Mouse (Mus musculus): ENCODE results near the gene Zfr. TPM values are rescaled to one million over a fixed set of nuclear protein-coding genes. Genes with fewer than 3 reads are reported as not detected.
"Not testable (repeated sequence)": the region's sequence is repeated elsewhere in the genome, so short reads cannot be mapped to it uniquely, and the experiment has no call there.

Gene Zfr
- total RNA-seq, 2 experiments from 2014 or later, result 52.6 to 76.0 TPM

DNA sequence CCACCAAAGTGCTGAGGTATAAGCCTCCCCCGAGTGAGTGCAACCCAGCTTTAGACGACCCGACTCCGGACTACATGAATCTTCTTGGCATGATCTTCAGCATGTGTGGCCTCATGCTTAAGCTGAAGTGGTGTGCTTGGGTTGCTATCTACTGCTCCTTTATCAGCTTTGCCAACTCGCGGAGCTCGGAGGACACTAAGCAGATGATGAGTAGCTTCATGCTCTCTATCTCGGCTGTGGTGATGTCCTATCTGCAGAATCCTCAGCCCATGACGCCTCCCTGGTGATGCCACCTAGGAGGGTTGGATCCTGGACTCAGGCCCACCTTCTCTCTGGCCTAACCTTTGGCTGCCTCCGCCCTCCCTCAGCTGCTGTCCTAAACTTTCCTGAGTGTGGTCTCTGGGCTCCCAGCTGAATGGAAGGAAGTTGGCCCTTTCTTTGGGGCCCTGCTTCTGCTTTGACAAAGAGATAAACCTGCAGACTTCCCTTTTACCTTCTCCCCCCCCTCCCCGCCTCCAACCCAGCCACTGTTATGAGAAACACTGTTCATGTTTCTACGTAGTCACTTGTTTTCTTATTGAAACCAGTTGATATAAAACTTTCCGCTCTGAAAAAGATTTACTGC, 63.7 kb downstream of the Zfr start:
- peak; percentile 88 for ATAC-seq (replicated peaks; ENCODE audit: poor library complexity, severe bottlenecking)

DNA sequence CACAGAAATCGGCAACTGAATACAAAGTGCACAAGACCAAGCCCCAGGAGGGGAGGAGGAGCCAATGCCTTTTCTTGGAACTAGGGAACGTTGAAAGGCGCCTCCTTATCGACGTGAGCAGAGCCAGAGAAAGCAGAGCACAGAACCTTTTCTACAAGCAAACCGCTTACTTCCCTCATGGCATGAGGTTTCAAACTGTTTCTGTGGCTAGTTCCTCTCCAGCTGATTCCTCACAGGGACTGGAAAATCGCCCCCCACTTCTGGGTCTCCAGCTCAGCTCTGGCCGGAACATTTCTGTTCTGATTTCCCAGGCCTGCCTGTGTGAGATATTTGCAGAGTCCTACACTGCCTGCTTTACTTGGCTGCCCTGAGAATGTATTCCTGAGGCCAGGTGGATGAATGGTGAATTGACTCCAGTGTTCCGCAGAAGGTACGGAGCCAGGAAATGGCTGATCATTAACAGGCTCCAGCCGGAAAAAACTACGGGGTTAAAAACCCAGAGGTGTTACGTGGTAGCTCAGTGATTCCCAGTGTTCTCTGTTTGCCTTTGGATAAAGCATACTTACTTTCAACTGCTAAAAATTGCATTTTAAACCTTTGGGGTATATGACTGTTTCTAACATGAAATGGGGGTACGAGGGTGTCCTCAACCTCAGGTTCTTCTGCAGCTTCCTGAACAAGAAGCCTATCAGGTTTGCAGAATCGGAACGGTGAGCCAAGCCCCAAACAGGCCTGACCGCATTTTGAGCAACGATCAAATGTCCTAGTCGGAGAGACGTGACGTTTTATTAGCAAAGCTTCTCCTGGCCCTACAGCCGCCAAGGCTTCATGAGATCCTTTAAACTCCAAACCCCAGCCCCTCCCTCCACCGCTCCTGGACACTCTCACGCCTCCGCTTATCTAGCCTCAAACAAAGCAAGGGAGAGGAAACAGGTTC, 76.5 kb downstream of the Zfr start:
- ATAC-seq (replicated peaks; ENCODE audit: poor library complexity, severe bottlenecking), result peak; percentile 60

DNA sequence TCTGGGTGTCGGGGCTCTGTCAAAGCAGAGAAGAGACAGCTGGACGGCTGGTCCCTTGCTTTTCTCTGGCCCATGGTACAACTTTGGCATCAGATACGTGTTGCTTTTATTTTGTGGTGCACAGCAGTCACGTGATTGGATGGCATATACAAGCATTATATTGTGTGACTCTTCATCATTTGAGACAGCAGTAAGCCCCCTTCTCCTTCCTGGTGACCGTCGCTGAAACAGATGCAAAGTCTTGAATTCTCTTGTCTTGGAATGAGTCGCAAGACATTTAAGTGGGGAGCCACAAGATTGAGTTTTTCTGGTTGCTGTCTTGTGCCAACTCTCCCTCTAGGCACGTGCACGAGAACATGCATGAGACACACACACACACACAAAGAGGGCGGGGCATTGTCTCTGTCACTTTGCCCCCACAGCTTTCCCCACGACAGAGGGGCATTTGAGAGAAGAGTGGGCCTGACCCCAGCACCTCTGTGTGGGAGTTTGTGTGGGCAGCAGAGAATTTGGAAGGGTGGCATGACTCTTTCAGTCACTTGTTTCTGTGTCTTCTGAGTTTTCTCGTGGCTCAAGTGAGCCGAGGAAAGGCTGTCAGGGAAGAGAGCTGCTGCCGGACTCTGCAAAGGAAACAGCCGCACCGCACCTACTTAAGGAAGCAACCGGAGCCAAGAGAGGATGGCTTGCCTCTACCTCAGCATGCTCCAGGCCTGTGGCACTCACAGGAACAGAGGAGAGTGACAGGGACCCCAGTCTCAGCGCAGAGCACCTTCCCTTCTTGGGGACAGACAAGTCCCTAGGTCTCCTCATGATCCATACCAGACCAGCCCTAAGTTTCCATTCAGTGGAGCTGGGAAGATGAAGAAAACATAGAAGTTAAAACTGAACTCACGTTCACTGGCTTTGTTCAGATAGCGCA, 77.4 kb downstream of the Zfr start:
- ATAC-seq (replicated peaks; ENCODE audit: poor library complexity, severe bottlenecking), result peak; percentile 8; the same call in 1 of the 2 replicates

GRCm38 (mm10) chr15:12195966-12196365, 78.3 kb downstream of the Zfr start:
- no peak for ATAC-seq (replicated peaks; ENCODE audit: poor library complexity, severe bottlenecking)

- ATAC-seq (replicated peaks; ENCODE audit: poor library complexity, severe bottlenecking), result peak; percentile 66
These were observed 79.0 kb downstream of the Zfr start for GRCm38 (mm10) chr15:12196410-12197191.

DNA sequence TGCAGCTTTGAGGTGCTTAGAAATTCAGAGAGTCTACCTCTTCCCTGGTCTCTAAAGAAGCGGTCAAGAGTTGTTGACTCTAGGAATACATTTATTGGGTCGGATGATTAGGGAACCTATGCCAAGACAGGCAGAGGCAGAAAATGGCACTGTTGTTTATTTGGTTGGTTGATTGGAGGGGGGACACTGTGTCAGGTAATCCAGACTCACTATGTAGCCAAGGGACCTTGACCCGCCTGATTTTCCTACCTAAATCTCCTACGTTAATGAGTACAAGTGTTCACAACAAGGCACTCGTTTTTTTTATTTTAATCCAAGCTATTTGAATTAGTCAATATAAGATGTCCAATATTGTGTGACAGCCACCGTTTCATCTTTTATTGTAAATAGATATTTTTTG, 79.7 kb downstream of the Zfr start:
- no peak for ATAC-seq (replicated peaks; ENCODE audit: poor library complexity, severe bottlenecking)

DNA sequence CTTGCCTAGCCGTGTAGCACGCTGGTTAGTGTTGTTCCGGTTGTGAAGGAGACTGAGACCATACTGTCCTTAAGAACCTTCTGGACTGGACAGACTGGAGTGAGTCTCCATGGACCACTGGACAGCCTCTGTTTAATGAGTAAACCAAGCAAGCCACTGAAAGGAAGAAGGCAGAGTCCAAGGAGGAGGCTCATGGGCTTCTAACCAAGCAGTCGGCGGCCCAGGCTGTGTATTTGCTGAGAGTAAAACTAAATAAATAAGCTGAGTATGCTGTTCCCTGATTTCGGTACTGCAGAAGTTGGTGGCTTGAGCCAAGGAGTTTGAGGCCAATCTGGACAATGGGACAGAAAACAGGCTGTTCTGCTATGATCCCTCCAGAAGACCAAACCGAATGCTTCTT, 82.4 kb downstream of the Zfr start:
- no peak for ATAC-seq (replicated peaks; ENCODE audit: poor library complexity, severe bottlenecking)

DNA sequence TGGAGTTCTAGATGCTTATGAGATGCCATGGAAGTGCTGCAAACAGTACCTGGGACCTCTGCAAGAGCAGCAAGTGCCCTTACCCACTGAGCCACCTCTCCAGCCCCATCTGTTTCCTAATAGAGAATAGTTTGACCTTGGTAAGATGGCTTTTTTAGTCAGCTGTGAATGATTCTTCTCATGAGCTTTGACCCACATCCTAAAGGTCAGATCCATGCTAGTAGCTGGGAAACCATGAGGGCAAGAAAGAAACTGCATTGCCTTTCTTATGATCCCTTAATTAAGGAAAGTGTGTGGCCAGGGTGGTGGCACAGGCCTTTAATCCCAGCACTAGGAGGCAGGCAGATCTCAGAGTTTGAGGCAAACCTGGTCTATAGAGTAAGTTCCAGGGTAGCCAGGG, 84.2 kb downstream of the Zfr start:
- no peak for ATAC-seq (replicated peaks; ENCODE audit: poor library complexity, severe bottlenecking)

DNA sequence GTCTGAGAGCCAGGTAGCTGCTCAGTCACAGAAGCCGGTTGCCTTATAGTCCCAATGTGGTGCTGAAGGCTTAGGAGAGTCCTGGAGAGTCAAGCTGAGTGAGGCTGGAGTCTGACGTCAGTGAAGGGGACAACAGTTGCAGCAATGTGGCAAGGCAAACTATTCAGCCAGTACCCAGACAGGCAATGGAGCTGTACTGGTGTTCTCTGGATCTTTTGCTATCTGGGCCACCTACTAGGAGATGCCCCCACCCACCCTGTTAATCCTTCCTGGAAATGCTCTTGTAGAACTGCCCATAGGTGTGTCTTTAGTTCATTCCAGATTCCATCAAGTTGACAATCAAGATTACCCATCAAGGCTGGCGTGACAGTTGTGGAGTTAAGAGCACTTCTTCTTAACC, 84.8 kb downstream of the Zfr start:
- no peak for ATAC-seq (replicated peaks; ENCODE audit: poor library complexity, severe bottlenecking)

- ATAC-seq (replicated peaks; ENCODE audit: poor library complexity, severe bottlenecking), result not testable (repeated sequence)
These were observed 85.4 kb downstream of the Zfr start for GRCm38 (mm10) chr15:12203008-12203407.

DNA sequence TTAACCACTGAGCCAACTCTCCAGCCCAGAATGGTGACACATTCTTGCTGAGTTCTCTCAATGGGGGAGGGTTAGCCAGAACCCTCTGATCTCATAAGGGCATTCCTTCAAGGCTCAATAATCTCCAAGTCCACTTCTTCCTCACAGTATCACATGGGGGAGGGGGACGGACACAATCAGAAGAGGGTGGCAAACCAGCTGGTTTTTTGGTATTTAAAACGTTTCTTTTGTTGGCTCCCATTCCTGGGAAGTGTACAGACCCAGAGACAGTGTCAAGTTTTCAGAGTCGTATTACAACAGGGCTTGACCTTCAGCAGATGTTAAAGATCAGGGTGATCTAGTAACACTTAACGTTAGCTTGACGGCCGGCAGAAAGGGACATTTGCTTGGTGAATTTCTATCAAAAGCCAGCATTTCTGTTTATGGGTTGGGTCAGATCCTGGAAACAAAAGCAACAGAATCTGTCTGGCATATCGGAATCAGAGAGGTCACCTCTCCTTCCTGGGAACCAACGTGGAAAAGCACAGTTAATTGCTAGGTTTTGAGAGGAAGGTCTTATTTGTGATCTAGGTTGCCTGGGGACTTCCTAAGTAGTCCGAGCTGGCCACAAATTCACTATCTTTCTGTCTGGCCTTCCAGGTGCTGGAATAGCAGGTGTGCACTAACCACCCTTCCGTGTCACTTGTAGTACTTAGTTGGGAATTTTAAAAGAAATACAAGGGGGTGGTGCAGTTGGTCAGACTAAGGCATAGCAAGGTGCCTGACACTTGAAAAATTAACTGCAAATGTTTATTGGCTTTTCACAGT, 86.1 kb downstream of the Zfr start:
- no peak for ATAC-seq (replicated peaks; ENCODE audit: poor library complexity, severe bottlenecking)

GRCm38 (mm10) chr15:12204319-12205159, 86.9 kb downstream of the Zfr start, which contains the start of gene Mtmr12:
Mtmr12 (plus strand) TSS chr15:12205028.
- peak; percentile 93 for ATAC-seq (replicated peaks; ENCODE audit: poor library complexity, severe bottlenecking)

- ATAC-seq (replicated peaks; ENCODE audit: poor library complexity, severe bottlenecking), result no peak; the same call in none of the 2 replicates
These were observed 87.7 kb downstream of the Zfr start for GRCm38 (mm10) chr15:12205160-12205901.

GRCm38 (mm10) chr15:12205902-12206645, 88.4 kb downstream of the Zfr start:
- no peak for ATAC-seq (replicated peaks; ENCODE audit: poor library complexity, severe bottlenecking)

DNA sequence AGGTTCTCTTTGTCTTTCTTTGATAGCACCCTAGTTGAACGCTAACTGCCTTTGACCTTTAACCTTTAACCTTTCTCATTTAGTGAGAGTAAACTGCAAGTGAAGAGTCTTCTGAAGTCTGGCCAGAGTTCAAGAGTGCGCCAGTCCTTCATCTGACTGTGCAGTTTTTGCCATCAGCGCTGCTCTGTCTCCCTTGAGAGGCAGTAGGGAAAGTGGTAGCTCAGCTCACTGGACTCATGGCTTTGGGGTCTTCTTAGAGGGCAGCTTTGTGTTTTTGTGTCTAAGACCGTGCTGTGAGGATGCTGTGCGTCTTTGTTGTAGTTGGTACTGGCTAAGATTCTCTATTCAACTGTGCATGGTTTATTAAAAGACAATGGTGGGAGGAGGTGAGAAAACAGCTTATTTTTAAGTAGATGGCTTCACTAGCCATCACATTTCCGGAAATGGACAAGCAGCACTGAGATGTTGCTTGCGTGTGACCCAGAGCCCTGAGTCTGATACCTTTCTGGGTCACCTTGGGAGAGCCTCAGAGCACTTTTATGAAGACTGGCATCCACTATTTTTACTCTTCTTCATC, 89.1 kb downstream of the Zfr start:
- ATAC-seq (replicated peaks; ENCODE audit: poor library complexity, severe bottlenecking), result no peak

DNA sequence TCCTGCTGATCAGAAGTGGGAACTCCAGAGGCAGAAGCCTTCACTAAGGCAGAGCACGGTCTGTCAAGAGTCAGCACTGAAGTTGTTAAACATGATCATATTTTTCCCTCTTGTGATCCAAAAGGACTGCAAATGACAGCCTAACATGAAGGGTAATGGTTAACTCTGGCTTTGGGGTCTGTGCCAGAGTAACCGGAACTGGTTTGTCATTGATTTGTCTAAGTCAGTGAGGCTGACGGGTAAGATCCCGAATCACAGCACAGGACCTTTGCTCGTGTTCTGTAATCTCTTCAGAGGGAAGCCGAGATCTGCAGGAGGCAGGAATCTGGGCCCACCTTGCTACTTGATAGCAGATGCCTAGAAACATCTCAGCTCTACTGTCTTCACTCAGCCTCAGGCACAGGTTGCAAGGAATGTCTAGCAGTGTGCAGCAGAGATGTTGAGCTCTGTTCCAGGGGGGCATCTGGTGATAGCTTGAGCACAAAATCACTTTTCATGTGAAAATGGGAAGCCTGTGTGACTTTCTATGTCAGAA, 90.0 kb downstream of the Zfr start:
- no peak for ATAC-seq (replicated peaks; ENCODE audit: poor library complexity, severe bottlenecking)

Measured in granulocyte monocyte progenitor cell, adult 5-6 weeks (primary cell).